Mouse (Mus musculus) kidney, adult 2 months (tissue): ENCODE results near the gene Brat1.

Experiments
- CTCF ChIP-seq: fragments of 200-500 bp; conservative IDR thresholded peaks from 2 replicates; pipeline ENCODE4 v1.5.1; 2011; ENCODE audit warnings: low read depth, mild to moderate bottlenecking, control low read depth, low read length, moderate library complexity, mixed read lengths; ENCODE audit not compliant: insufficient read depth, insufficient read length
- POLR2A ChIP-seq: fragments of 200-500 bp; IDR thresholded peaks from one replicate; pipeline ENCODE4 v1.6.1; 2011; ENCODE audit warnings: low read depth, low read length, control low read depth

DNA sequence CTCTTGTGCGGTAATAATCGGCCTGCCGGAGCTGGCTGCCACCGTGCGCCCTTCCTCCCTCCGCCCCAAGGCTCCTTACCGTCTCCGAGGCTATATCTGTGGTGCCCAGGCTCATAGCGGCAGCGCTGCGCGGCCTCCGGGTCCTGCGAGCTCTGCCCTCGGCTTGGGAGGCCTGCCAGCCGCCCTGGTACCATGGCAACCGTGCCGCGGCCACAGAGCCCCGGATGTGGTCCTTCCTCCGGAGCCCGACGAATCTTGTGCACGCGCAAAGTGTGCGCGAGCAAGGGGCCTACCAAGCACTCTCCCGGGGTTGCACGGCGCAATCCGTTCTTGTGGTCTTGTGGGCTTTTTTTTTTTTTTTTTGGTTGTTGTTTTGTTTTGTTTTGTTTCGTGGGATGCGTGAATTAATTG is 2.7 kb upstream of the Brat1 start, which contains the start of gene Iqce:
- TF ChIP-seq CTCF (no peak), POLR2A (no peak)
